Mouse (Mus musculus) hindbrain, embryonic 16.5 days (tissue): ENCODE data around the gene Atp6v0c. TPM values are rescaled to one million over a fixed set of nuclear protein-coding genes. Genes with fewer than 3 reads are reported as not detected.

Experiments
- ATAC-seq: fragments of 200-750 bp; cut with Nextera tagmentation; 2 replicates; pipeline ENCODE4 v1.8.0; 2017; ENCODE audit warnings: moderate TSS enrichment, moderate library complexity
- H3K27ac ChIP-seq: fragments of 300-500 bp; sonication (generic); 2 replicates; pipeline ENCODE4 v1.5.1; 2014; ENCODE audit warnings: low read depth, mild to moderate bottlenecking, control low read depth, low read length, moderate library complexity
- H3K27me3 ChIP-seq: fragments of 300-500 bp; sonication (generic); replicated peaks from 2 replicates; pipeline ENCODE4 v1.6.1; 2014; ENCODE audit warnings: low read length; ENCODE audit not compliant: control insufficient read depth, insufficient read depth
- H3K36me3 ChIP-seq: fragments of 300-500 bp; sonication (generic); 2 replicates; pipeline ENCODE4 v1.6.1; 2014; ENCODE audit warnings: mild to moderate bottlenecking, low read length, moderate library complexity, mixed read lengths; ENCODE audit not compliant: control insufficient read depth, insufficient read depth
- H3K4me1 ChIP-seq: fragments of 300-500 bp; sonication (generic); 2 replicates; pipeline ENCODE4 v1.6.1; 2014; ENCODE audit warnings: low read depth, low read length; ENCODE audit not compliant: control insufficient read depth, insufficient read depth
- H3K4me2 ChIP-seq: fragments of 300-500 bp; sonication (generic); 2 replicates; pipeline ENCODE4 v1.6.1; 2014; ENCODE audit warnings: mild to moderate bottlenecking, low read length, control low read depth, moderate library complexity
- H3K4me3 ChIP-seq: fragments of 300-500 bp; sonication (generic); 2 replicates; pipeline ENCODE4 v1.5.1; 2014; ENCODE audit warnings: mild to moderate bottlenecking, low read length, control low read depth, moderate library complexity
- H3K9ac ChIP-seq: fragments of 300-500 bp; sonication (generic); 2 replicates; pipeline ENCODE4 v1.6.1; 2014; ENCODE audit warnings: low read depth, mild to moderate bottlenecking, control low read depth, low read length, moderate library complexity
- H3K9me3 ChIP-seq: fragments of 300-500 bp; sonication (generic); 2 replicates; pipeline ENCODE4 v1.6.1; 2014; ENCODE audit warnings: mild to moderate bottlenecking, low read length, moderate library complexity; ENCODE audit not compliant: control insufficient read depth
- WGBS: fragments of 180-500 bp; shearing (Covaris S2); extraction: QIAGEN DNeasy Blood & Tissue Kit; methylation state at CpG from one replicate; pipeline ENCODE4 v1.1.7; 2014; 5-methylcytosine and 5-hydroxymethylcytosine counted together
- polyA plus RNA-seq: library from polyadenylated mRNA; unstranded; fragments of >200 nt; fragmentation: Nextera tagmentation; extraction: Ambion mirVana; gene quantifications from 2 replicates; pipeline ENCODE4 v1.2.1, GENCODE M21; 2015

Atp6v0c gene
- polyA plus RNA-seq, 1 experiment from 2014 or later, result 1,817 TPM

GRCm38 (mm10) chr17:24151890-24152563 lies 17.5 kb downstream of the Atp6v0c start:
- Histone ChIP-seq H3K4me1 (peaks cover 4% of the 10 kb centered on the region; the same call in 1 of the 2 replicates), H3K9me3 (no peaks in the 10 kb centered on the region), H3K27ac (no peak overlapping the region), H3K4me2 (peak overlapping the region; percentile 67), H3K27me3 (no peaks in the 10 kb centered on the region), H3K9ac (peak overlapping the region; percentile 56), H3K36me3 (peaks cover 2% of the 10 kb centered on the region; the same call in 1 of the 2 replicates), H3K4me3 (peak overlapping the region; percentile 31)
- WGBS, result 2% methylated on average over 26 of the region's 26 CpGs
- ATAC-seq, result peak; percentile 83

DNA sequence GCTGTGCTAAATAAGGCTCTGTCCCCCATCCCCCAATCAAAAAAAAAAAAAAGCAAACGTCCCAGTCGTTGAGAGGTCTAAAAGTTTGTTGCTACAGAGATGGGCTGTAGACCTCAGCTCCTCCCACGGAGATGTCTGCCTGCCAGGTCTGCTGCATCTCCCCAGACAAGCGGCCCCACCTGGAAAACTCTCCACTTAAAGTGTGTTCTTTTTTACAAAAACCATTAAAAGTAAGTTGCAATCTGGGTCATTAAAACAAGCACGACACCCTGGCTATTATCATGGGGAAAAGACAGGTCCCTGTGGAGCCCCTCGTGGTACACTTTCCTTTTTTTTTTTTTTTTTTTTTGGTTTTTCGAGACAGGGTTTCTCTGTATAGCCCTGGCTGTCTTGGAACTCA lies 18.1 kb downstream of the Atp6v0c start:
- ATAC-seq, result no peak
- H3K4me1 ChIP-seq, result peaks cover 4% of the 10 kb centered on the region; the same call in 1 of the 2 replicates
- no peak overlapping the region; the same call in 1 of the 2 replicates for H3K4me3 ChIP-seq
- peaks cover 2% of the 10 kb centered on the region; the same call in 1 of the 2 replicates for H3K36me3 ChIP-seq
- 21% methylated on average over 7 of the region's 7 CpGs for WGBS
- H3K27ac ChIP-seq, result no peak overlapping the region
- H3K9ac ChIP-seq, result peak overlapping the region; percentile 56; the same call in 1 of the 2 replicates
- peak overlapping the region; percentile 67 for H3K4me2 ChIP-seq
- no peaks in the 10 kb centered on the region for H3K9me3 ChIP-seq
- no peaks in the 10 kb centered on the region for H3K27me3 ChIP-seq

- H3K9ac ChIP-seq, result peak within 1 kb of the TSS; percentile 56
- peak within 1 kb of the TSS; percentile 31 for H3K4me3 ChIP-seq
- H3K27me3 ChIP-seq, result no peaks in the 10 kb centered on the region
- H3K27ac ChIP-seq, result no peak within 1 kb of the TSS
- 91% methylated on average over 2 of the region's 2 CpGs for WGBS
- peak within 1 kb of the TSS; percentile 67 for H3K4me2 ChIP-seq
- no peak for ATAC-seq
- H3K9me3 ChIP-seq, result no peaks in the 10 kb centered on the region
- H3K36me3 ChIP-seq, result peaks cover 2% of the 10 kb centered on the region; the same call in 1 of the 2 replicates
- peaks cover 4% of the 10 kb centered on the region; the same call in 1 of the 2 replicates for H3K4me1 ChIP-seq
Observed at GRCm38 (mm10) chr17:24150824-24151223, 18.7 kb downstream of the Atp6v0c start, which contains the start of gene Pdpk1. Pdpk1 (minus strand) TSS chr17:24150924.

DNA sequence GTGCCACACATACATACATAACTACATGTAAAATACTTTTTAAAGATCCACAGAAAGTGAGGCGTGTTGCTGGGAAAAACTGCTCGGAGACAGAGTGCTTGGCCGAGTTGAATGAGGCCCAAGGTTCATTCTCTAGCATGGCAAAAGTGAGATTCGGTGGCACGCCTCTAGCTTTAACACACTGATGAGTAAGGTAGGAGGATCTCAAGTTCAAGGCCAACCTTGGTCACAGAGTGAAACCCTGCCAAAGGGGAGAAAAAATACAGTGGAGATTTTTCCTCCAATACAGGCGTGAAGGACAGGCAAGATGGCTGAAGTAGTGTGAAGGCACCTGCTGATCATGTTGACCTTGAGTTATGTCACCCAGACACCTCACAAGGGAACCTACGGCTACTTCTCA lies 20.1 kb downstream of the Atp6v0c start:
- no peaks in the 10 kb centered on the region for H3K9me3 ChIP-seq
- no peaks in the 10 kb centered on the region for H3K36me3 ChIP-seq
- peaks cover 4% of the 10 kb centered on the region; the same call in 1 of the 2 replicates for H3K4me1 ChIP-seq
- H3K4me2 ChIP-seq, result no peak overlapping the region
- H3K4me3 ChIP-seq, result no peak overlapping the region
- no peak overlapping the region for H3K27ac ChIP-seq
- H3K27me3 ChIP-seq, result no peaks in the 10 kb centered on the region
- no peak for ATAC-seq
- WGBS, result 92% methylated on average over 7 of the region's 7 CpGs
- H3K9ac ChIP-seq, result no peak overlapping the region

GRCm38 (mm10) chr17:24142897-24143296 lies 26.6 kb downstream of the Atp6v0c start:
- Histone ChIP-seq H3K9me3 (no peaks in the 10 kb centered on the region), H3K4me1 (peaks cover 19% of the 10 kb centered on the region), H3K9ac (no peak overlapping the region), H3K36me3 (no peaks in the 10 kb centered on the region), H3K27me3 (no peaks in the 10 kb centered on the region), H3K4me3 (no peak overlapping the region), H3K27ac (no peak overlapping the region), H3K4me2 (no peak overlapping the region)
- 32% methylated on average over 2 of the region's 2 CpGs for WGBS
- no peak for ATAC-seq

GRCm38 (mm10) chr17:24141425-24141920 lies 28.0 kb downstream of the Atp6v0c start:
- peak overlapping the region; percentile 94 for H3K4me2 ChIP-seq

GRCm38 (mm10) chr17:24140845-24141424 lies 28.6 kb downstream of the Atp6v0c start:
- H3K36me3 ChIP-seq, result no peaks in the 10 kb centered on the region
- WGBS, result 0% methylated on average over 30 of the region's 43 CpGs
- no peaks in the 10 kb centered on the region for H3K27me3 ChIP-seq
- H3K27ac ChIP-seq, result peak overlapping the region; percentile 89
- H3K4me1 ChIP-seq, result peaks cover 25% of the 10 kb centered on the region
- H3K9ac ChIP-seq, result peak overlapping the region; percentile 94
- H3K4me3 ChIP-seq, result peak overlapping the region; percentile 98
- H3K9me3 ChIP-seq, result no peaks in the 10 kb centered on the region
- peak overlapping the region; percentile 94 for H3K4me2 ChIP-seq
- peak; percentile 0; the same call in 1 of the 2 replicates for ATAC-seq

More at GRCm38 (mm10) chr17:24141425-24141920, 28.0 kb downstream of the Atp6v0c start:
- H3K4me3 ChIP-seq, result peak overlapping the region; percentile 98
- H3K27ac ChIP-seq, result peak overlapping the region; percentile 89
- H3K9me3 ChIP-seq, result no peaks in the 10 kb centered on the region
- H3K4me1 ChIP-seq, result peaks cover 25% of the 10 kb centered on the region
- H3K36me3 ChIP-seq, result no peaks in the 10 kb centered on the region
- under 1% methylated on average over 40 of the region's 57 CpGs for WGBS
- peak; percentile 98 for ATAC-seq
- no peaks in the 10 kb centered on the region for H3K27me3 ChIP-seq
- H3K9ac ChIP-seq, result peak overlapping the region; percentile 94

GRCm38 (mm10) chr17:24139968-24140367 lies 29.5 kb downstream of the Atp6v0c start:
- Histone ChIP-seq H3K4me1 (peaks cover 25% of the 10 kb centered on the region), H3K36me3 (no peaks in the 10 kb centered on the region), H3K4me3 (peak overlapping the region; percentile 98), H3K9ac (peak overlapping the region; percentile 47; the same call in 1 of the 2 replicates), H3K9me3 (no peaks in the 10 kb centered on the region), H3K27me3 (no peaks in the 10 kb centered on the region), H3K27ac (no peak overlapping the region), H3K4me2 (peak overlapping the region; percentile 94)
- ATAC-seq, result no peak
- 92% methylated on average over 4 of the region's 4 CpGs for WGBS

- Histone ChIP-seq H3K4me1 (peaks cover 25% of the 10 kb centered on the region), H3K27ac (no peak overlapping the region), H3K4me2 (no peak overlapping the region), H3K36me3 (no peaks in the 10 kb centered on the region), H3K4me3 (no peak overlapping the region), H3K9ac (no peak overlapping the region), H3K27me3 (no peaks in the 10 kb centered on the region), H3K9me3 (no peaks in the 10 kb centered on the region)
- 85% methylated on average over 3 of the region's 3 CpGs for WGBS
- ATAC-seq, result no peak
Observed at GRCm38 (mm10) chr17:24139256-24139655, 30.2 kb downstream of the Atp6v0c start.
